Mouse (Mus musculus): ENCODE measurements at regions not wholly inside any gene's neighbourhood (a gene's known extent, or its start where the extent isn't known, plus 50 kb on each side); places are given as distances from the start of the nearest gene placed in this dataset.

DNA sequence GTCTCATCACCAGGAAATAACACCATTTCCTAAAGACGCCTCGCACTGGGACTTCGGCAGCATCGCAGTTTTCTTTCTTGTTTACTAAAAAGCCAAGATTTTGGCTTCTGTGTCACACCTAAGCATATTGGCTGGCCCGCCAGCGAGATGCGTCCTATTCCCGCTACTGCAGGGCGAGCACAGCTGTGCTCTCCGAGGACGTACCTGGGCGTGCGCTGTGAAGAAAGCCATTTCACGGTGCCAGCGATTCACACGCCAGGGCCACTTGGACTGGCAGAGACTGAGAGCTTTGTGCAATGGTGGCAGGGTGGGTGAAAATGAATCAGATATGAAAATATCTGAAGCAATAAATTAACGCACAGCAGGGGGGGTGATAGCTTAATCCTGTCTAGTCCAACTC lies 310.1 kb upstream of the Mgmt start:
- TF ChIP-seq TCF12 (IDR thresholded peaks at IDR 0.05; ENCODE audit: insufficient read depth, poor library complexity, severe bottlenecking) (no peak), E2F4 (IDR thresholded peaks at IDR 0.05; ENCODE audit: insufficient read depth) (no peak), MAX (IDR thresholded peaks at IDR 0.05; ENCODE audit: low read depth) (no peak), USF1 (IDR thresholded peaks at IDR 0.05; ENCODE audit: low read depth) (no peak), POLR2AphosphoS2 (IDR thresholded peaks at IDR 0.05; ENCODE audit: insufficient read length, low read depth) (no peak), POLR2A (IDR thresholded peaks at IDR 0.05; ENCODE audit: insufficient read length, low read depth) (no peak), MYOG (IDR thresholded peaks at IDR 0.05; ENCODE audit: control insufficient read depth in 1 of 3, insufficient read depth in 1 of 3, insufficient read length in 2 of 3, low read depth in 2 of 3) (no peak), MYOD1 (IDR thresholded peaks at IDR 0.05; ENCODE audit: control insufficient read depth in 1 of 3, insufficient read length in 2 of 3, low read depth in 2 of 3) (no peak)

Measured in myocyte (in vitro differentiated cells).